Mouse (Mus musculus) testis, adult 2 months (tissue): ENCODE measurements around the gene Prkn. TPM values are rescaled to one million over a fixed set of nuclear protein-coding genes. Genes with fewer than 3 reads are reported as not detected.

Experiments used
- H3K27ac ChIP-seq: fragments of 200-500 bp; 2 replicates; pipeline ENCODE4 v1.5.1; 2012; ENCODE audit warnings: low read depth, low read length; ENCODE audit not compliant: control insufficient read depth, insufficient read depth
- H3K27me3 ChIP-seq: fragments of 200-500 bp; 2 replicates; pipeline ENCODE4 v1.6.1; 2012; ENCODE audit warnings: mild to moderate bottlenecking, low read length, moderate library complexity; ENCODE audit not compliant: control insufficient read depth, insufficient read depth
- H3K36me3 ChIP-seq: fragments of 200-500 bp; 2 replicates; pipeline ENCODE4 v1.6.1; 2012; ENCODE audit warnings: mild to moderate bottlenecking, low read length; ENCODE audit not compliant: control insufficient read depth, insufficient read depth
- H3K4me1 ChIP-seq: fragments of 200-500 bp; 2 replicates; pipeline ENCODE4 v1.6.1; 2012; ENCODE audit warnings: low read length; ENCODE audit not compliant: control insufficient read depth, insufficient read depth
- H3K4me3 ChIP-seq: fragments of 200-500 bp; 2 replicates; pipeline ENCODE4 v1.5.1; 2012; ENCODE audit warnings: low read depth, mild to moderate bottlenecking, low read length, moderate library complexity, mixed read lengths; ENCODE audit not compliant: control insufficient read depth
- CTCF ChIP-seq: fragments of 200-500 bp; IDR thresholded peaks from 2 replicates; pipeline ENCODE4 v1.5.1; 2012; ENCODE audit warnings: low read depth, mild to moderate bottlenecking, inconsistent platforms, low read length, moderate library complexity; ENCODE audit not compliant: control insufficient read depth, insufficient read depth, insufficient replicate concordance
- POLR2A ChIP-seq: fragments of 200-500 bp; IDR thresholded peaks from 2 replicates; pipeline ENCODE4 v1.6.1; 2012; ENCODE audit warnings: low read depth, mild to moderate bottlenecking, inconsistent platforms, low read length, moderate library complexity; ENCODE audit not compliant: control insufficient read depth
- polyA plus RNA-seq: library from polyadenylated mRNA; depleted of rRNA; stranded (reverse); fragments of >200 nt; gene quantifications from 2 replicates; pipeline ENCODE4 v1.2.3, GENCODE M21; 2012

Prkn gene
- polyA plus RNA-seq, 1 experiment: 13.2 TPM

DNA sequence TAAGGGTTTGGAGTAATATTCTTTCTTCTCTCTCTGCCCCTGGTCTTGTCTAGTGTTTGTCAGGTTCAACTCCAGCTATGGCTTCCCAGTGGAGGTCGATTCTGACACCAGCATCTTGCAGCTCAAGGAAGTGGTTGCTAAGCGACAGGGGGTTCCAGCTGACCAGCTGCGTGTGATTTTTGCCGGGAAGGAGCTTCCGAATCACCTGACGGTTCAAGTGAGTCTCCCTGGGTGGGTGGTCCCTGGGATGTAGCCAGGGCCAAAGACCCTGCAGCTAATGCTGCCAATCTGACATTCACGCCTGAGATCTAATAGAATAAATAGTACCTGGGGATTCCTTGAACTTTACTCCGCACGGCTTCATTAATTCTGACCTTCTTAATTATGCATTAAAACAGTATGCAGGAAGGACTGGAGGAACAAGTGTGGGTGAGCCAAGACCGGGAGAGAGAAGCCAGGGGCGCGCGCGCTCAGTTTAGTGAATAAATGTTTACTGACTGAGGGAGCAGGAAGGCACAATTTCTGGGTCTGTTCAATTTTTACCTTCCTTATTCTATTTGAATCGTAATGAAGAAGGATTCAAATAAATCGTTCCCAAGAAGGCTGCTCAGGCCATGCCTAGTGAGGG lies 227.0 kb downstream of the Prkn start:
- Histone ChIP-seq H3K4me1 (peaks cover 8% of the 10 kb centered on the region), H3K36me3 (no peaks in the 10 kb centered on the region), H3K4me3 (no peak overlapping the region), H3K27ac (no peak overlapping the region), H3K27me3 (no peaks in the 10 kb centered on the region)
- TF ChIP-seq POLR2A (no peak), CTCF (no peak)

DNA sequence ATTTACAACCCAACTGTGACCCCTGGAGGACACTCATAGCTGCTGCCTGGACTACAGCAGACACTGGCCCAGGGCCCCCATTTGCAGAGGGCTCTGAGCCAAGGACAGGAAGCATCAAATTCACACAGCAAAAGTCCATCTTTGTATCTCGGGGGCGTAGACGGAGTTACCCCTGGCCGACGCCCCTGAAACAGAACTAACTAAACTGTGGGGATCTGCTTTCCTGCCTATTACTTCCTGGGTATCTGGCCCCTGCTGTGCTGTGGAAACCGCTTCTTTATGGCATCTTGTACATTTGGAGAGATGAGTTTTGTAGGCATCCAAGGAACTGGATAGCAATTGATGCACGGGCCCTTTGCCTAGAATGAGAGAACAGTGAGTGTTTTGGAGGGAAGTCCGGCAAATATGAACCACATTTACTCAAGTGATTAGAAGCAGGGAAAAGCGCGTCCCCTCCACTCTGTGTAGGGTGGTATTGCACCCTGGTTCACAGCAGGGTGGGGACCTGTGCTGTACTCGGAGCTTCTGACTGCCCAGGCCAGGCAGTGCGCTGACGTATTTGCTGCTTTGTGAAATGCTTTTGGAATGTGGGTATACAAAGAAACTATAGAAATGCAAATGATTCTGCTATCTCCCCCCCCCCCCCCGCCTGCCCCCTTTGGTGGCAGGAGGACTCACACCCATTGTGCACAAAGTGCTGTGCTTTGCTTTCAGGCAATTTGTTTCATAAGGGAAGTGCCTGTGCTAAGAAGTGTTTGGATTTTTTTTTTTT lies 227.7 kb downstream of the Prkn start:
- Histone ChIP-seq H3K27me3 (no peaks in the 10 kb centered on the region), H3K36me3 (no peaks in the 10 kb centered on the region), H3K4me1 (peaks cover 8% of the 10 kb centered on the region), H3K4me3 (no peak overlapping the region), H3K27ac (no peak overlapping the region)
- TF ChIP-seq CTCF: no peak
- no peak for TF ChIP-seq POLR2A

DNA sequence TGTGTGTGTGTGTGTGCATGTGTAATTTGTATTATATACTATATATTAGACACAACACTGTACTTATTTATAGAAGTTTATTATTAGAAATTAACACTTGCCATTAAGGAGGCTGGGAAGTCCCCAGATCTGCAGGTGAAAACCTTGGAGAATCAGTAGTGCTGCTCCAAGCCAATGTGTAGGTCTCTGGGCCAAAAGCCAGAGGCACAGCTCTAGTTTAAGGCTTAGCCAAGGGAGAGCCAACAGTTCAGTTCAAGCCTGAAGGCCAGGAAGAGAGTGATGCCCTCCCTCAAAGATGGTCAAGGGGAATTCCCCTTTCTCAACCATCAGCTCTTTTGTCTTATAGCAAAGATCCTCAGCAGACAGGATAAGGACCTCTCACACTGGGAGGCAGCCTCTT lies 230.8 kb downstream of the Prkn start:
- H3K27me3 ChIP-seq: no peaks in the 10 kb centered on the region
- TF ChIP-seq POLR2A: no peak
- no peak for TF ChIP-seq CTCF
- no peaks in the 10 kb centered on the region for H3K36me3 ChIP-seq
- H3K4me1 ChIP-seq: peaks cover 8% of the 10 kb centered on the region
- no peak overlapping the region for H3K4me3 ChIP-seq
- no peak overlapping the region for H3K27ac ChIP-seq

DNA sequence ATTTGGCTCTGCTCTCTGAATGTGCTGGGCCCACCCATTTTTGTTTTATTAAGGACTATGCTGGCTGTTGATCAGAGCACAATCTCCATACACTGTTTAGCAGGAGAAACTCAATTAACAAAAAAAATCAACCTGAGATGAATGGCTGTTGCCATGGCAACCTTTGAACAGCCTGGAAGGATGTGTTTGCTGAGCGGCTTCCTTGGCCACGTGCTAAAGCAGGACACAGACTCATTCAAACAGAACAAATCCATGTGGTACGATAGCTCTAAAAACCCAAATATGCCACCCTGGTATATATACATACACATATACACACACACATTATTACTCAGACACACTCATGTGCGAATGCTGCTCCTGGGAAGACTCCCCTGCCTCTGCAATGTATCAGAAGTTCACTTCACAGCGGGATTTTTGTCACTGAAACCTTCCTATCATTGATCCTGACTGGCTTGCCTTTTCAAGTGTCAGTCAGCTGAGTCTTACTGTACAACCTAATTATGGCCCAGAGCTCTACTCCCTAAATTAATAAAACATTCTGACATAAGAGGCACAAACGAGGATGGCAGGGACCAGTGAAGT lies 236.2 kb downstream of the Prkn start:
- Histone ChIP-seq H3K36me3 (no peaks in the 10 kb centered on the region), H3K27me3 (no peaks in the 10 kb centered on the region), H3K4me1 (no peaks in the 10 kb centered on the region), H3K27ac (no peak overlapping the region), H3K4me3 (no peak overlapping the region)
- TF ChIP-seq POLR2A (no peak), CTCF (no peak)

DNA sequence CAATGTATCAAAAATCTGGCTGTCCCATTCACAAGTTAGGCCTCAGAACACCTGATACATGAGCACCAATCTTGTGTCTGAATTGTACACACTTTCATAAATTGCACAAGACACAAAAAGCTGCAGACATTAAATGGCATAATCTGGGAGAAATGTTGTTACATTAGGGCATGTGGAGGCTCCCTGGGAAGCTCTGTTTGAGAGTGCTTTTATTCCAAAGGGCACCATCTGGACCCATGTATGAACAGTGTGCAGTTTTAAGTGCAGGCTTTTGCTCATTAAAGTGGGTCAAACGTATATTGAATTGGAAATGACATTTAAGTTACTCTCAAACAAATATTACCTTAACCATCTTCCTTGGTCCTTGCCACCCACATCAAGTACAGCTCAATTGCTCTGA lies 246.3 kb downstream of the Prkn start:
- no peaks in the 10 kb centered on the region for H3K27me3 ChIP-seq

DNA sequence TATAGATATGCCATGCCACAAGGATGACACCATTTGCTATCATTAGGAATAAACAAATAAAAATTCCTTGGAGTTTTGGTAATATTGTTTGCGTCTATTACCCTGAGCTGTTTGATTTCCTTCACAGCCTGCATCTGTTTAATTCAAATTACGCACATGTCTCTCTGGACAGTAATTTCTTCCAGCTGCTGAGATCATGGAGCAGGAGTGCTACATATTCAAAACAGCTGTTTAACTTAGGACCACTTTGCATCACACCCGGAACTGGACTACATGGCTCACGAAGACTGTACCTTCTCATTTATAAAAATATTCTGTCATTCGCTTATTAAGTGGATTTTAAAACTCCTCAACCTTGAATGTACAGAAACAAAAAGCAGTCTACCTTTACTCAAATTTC lies 246.9 kb downstream of the Prkn start:
- H3K36me3 ChIP-seq: no peaks in the 10 kb centered on the region
- TF ChIP-seq CTCF: no peak
- TF ChIP-seq POLR2A: no peak
- H3K27me3 ChIP-seq: no peaks in the 10 kb centered on the region
- no peak overlapping the region for H3K27ac ChIP-seq
- H3K4me1 ChIP-seq: no peaks in the 10 kb centered on the region
- no peak overlapping the region for H3K4me3 ChIP-seq

More for the DNA sequence above, 246.3 kb downstream of the Prkn start:
- H3K4me1 ChIP-seq: no peaks in the 10 kb centered on the region
- no peak overlapping the region for H3K27ac ChIP-seq
- no peak overlapping the region for H3K4me3 ChIP-seq
- no peaks in the 10 kb centered on the region for H3K36me3 ChIP-seq
- TF ChIP-seq POLR2A (no peak), CTCF (no peak)

DNA sequence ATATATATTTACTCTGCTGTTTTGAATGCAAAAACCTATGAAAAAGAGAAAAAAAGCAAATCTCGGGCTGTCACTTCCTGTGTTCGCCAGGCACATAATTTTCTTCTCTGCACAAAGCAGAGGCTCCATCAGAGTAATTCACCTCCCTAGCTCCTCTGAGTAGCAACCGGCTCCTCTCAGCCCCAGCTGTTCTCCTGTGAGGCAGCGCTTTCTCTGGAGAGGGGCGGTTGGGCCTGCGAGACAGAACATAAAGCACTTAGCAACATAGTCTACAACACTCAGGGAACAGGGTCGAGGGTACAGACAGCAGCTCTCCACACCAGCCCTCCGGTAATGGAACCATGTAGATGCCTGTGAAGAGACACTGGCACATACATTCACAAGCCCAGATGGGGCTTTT lies 247.6 kb downstream of the Prkn start:
- no peak overlapping the region for H3K27ac ChIP-seq
- H3K4me1 ChIP-seq: no peaks in the 10 kb centered on the region
- no peak for TF ChIP-seq CTCF
- TF ChIP-seq POLR2A: no peak
- H3K4me3 ChIP-seq: no peak overlapping the region
- no peaks in the 10 kb centered on the region for H3K27me3 ChIP-seq
- H3K36me3 ChIP-seq: no peaks in the 10 kb centered on the region
